Mouse (Mus musculus) retina, adult 2 months (tissue): ENCODE results near the gene Gm13279.
"Not testable (repeated sequence)": the region's sequence is repeated elsewhere in the genome, so short reads cannot be mapped to it uniquely, and the experiment has no call there.

Experiments
- DNase-seq: peaks from one replicate; pipeline ENCODE4 v3.0.0-alpha.2; 2012; ENCODE audit warnings: low read depth, low spot score

Gm13279 gene

GRCm38 (mm10) chr4:88793936-88794675 is 3.1 kb upstream of the Gm13279 start, which contains the start of gene Gm13275:
Gene Gm13275 (plus strand): TSS chr4:88794487.
- not testable (repeated sequence) for DNase-seq

GRCm38 (mm10) chr4:88799365-88799764 is 2.2 kb downstream of the Gm13279 start, which contains the start of gene Gm13285:
Gene Gm13285 (plus strand): TSS chr4:88799665.
- not testable (repeated sequence) for DNase-seq

- not testable (repeated sequence) for DNase-seq
Observed at GRCm38 (mm10) chr4:88802954-88803353, 5.8 kb downstream of the Gm13279 start, which contains the start of gene Gm13287. Gene Gm13287 (plus strand): TSS chr4:88803254.

- DNase-seq: not testable (repeated sequence)
Observed at GRCm38 (mm10) chr4:88805231-88805630, 8.0 kb downstream of the Gm13279 start, which contains the start of gene Gm13288. Gene Gm13288 (plus strand): TSS chr4:88805531.

GRCm38 (mm10) chr4:88805761-88806160 is 8.6 kb downstream of the Gm13279 start:
- not testable (repeated sequence) for DNase-seq

GRCm38 (mm10) chr4:88815928-88816327 is 18.7 kb downstream of the Gm13279 start, which contains the start of gene Ifna7:
Gene Ifna7 (plus strand): TSS chr4:88816228.
- no peak for DNase-seq

GRCm38 (mm10) chr4:88819659-88820058 is 22.5 kb downstream of the Gm13279 start, which contains the start of gene Ifna11:
Gene Ifna11 (plus strand): TSS chr4:88819959.
- DNase-seq: no peak

- DNase-seq: no peak
Observed at GRCm38 (mm10) chr4:88822995-88823394, 25.8 kb downstream of the Gm13279 start.

- not testable (repeated sequence) for DNase-seq
Observed at GRCm38 (mm10) chr4:88827116-88827515, 29.9 kb downstream of the Gm13279 start, which contains the start of gene Ifna6. Gene Ifna6 (plus strand): TSS chr4:88827416.

GRCm38 (mm10) chr4:88830523-88830922 is 33.3 kb downstream of the Gm13279 start:
- no peak for DNase-seq

- DNase-seq: not testable (repeated sequence)
Observed at GRCm38 (mm10) chr4:88835225-88835624, 38.0 kb downstream of the Gm13279 start, which contains the start of gene Ifna5. Gene Ifna5 (plus strand): TSS chr4:88835525.

GRCm38 (mm10) chr4:88838828-88839227 is 41.6 kb downstream of the Gm13279 start:
- DNase-seq: no peak

- DNase-seq: no peak
Observed at GRCm38 (mm10) chr4:88840058-88840457, 42.9 kb downstream of the Gm13279 start.

- no peak for DNase-seq
Observed at GRCm38 (mm10) chr4:88841438-88841911, 44.3 kb downstream of the Gm13279 start, which contains the start of gene Ifna4. Gene Ifna4 (plus strand): TSS chr4:88841861.

GRCm38 (mm10) chr4:88845334-88845733 is 48.1 kb downstream of the Gm13279 start:
- DNase-seq: no peak
